Mouse (Mus musculus): ENCODE results near the gene Gm20388. TPM values are rescaled to one million over a fixed set of nuclear protein-coding genes. Genes with fewer than 3 reads are reported as not detected.
A peak's percentile ranks its signal among the peaks of the same experiment; 100 is the strongest.

The Gm20388 gene
- polyA plus RNA-seq, 1 experiment from 2014 or later = 2.5 TPM

- WGBS = 89% methylated on average over 7 of the region's 7 CpGs
- H3K27ac ChIP-seq = no peak overlapping the region
- H3K4me3 ChIP-seq = no peak overlapping the region
- H3K36me3 ChIP-seq = 0 out of 2 replicates have a peak, but pooled peaks cover 12% of the 10 kb centered on the region
- DNase-seq (ENCODE audit: low spot score) = no peak
- H3K27me3 ChIP-seq (ENCODE audit: low read depth, poor library complexity, severe bottlenecking) = no peaks in the 10 kb centered on the region
- H3K9me3 ChIP-seq (replicated peaks) = no peaks in the 10 kb centered on the region
- H3K4me1 ChIP-seq = peaks cover 15% of the 10 kb centered on the region
Measured at GRCm38 (mm10) chr8:122427607-122428006, 2517.0 kb downstream of the Gm20388 start.

GRCm38 (mm10) chr8:122428163-122428562 is 2517.5 kb downstream of the Gm20388 start:
- no peaks in the 10 kb centered on the region for H3K27me3 ChIP-seq (ENCODE audit: low read depth, poor library complexity, severe bottlenecking)
- no peak overlapping the region for H3K27ac ChIP-seq
- H3K36me3 ChIP-seq = 0 out of 2 replicates have a peak, but pooled peaks cover 12% of the 10 kb centered on the region
- no peak for DNase-seq (ENCODE audit: low spot score)
- no peaks in the 10 kb centered on the region for H3K9me3 ChIP-seq (replicated peaks)
- peaks cover 20% of the 10 kb centered on the region for H3K4me1 ChIP-seq
- H3K4me3 ChIP-seq = no peak overlapping the region
- 87% methylated on average over 9 of the region's 9 CpGs for WGBS

GRCm38 (mm10) chr8:122430058-122430636 is 2519.5 kb downstream of the Gm20388 start:
- Histone ChIP-seq H3K4me3 (no peak overlapping the region), H3K4me1 (peaks cover 23% of the 10 kb centered on the region), H3K9me3 (replicated peaks) (no peaks in the 10 kb centered on the region), H3K36me3 (peaks cover 30% of the 10 kb centered on the region), H3K27me3 (ENCODE audit: low read depth, poor library complexity, severe bottlenecking) (no peaks in the 10 kb centered on the region), H3K27ac (no peak overlapping the region)
- no peak for DNase-seq (ENCODE audit: low spot score)
- 87% methylated on average over 10 of the region's 10 CpGs for WGBS

GRCm38 (mm10) chr8:122430646-122431045 is 2520.0 kb downstream of the Gm20388 start:
- Histone ChIP-seq H3K4me3 (no peak overlapping the region), H3K4me1 (peaks cover 23% of the 10 kb centered on the region), H3K27ac (no peak overlapping the region), H3K36me3 (peaks cover 35% of the 10 kb centered on the region), H3K27me3 (ENCODE audit: low read depth, poor library complexity, severe bottlenecking) (no peaks in the 10 kb centered on the region), H3K9me3 (replicated peaks) (no peaks in the 10 kb centered on the region)
- 83% methylated on average over 3 of the region's 3 CpGs for WGBS
- no peak for DNase-seq (ENCODE audit: low spot score)

- peaks cover 23% of the 10 kb centered on the region for H3K4me1 ChIP-seq
- 45% methylated on average over 18 of the region's 18 CpGs for WGBS
- no peaks in the 10 kb centered on the region for H3K9me3 ChIP-seq (replicated peaks)
- peaks cover 41% of the 10 kb centered on the region for H3K36me3 ChIP-seq
- peak overlapping the region; percentile 84 for H3K27ac ChIP-seq
- H3K27me3 ChIP-seq (ENCODE audit: low read depth, poor library complexity, severe bottlenecking) = no peaks in the 10 kb centered on the region
- peak overlapping the region; percentile 63 for H3K4me3 ChIP-seq
- peak; percentile 54 for DNase-seq (ENCODE audit: low spot score)
Measured at GRCm38 (mm10) chr8:122431694-122432442, 2521.2 kb downstream of the Gm20388 start.

GRCm38 (mm10) chr8:122432443-122433268 is 2522.0 kb downstream of the Gm20388 start, which contains the start of gene Cyba:
Cyba (minus strand) TSS chr8:122432930.
- peaks cover 46% of the 10 kb centered on the region for H3K36me3 ChIP-seq
- 5% methylated on average over 45 of the region's 45 CpGs for WGBS
- H3K27ac ChIP-seq = peak within 1 kb of the TSS; percentile 84
- H3K4me1 ChIP-seq = peaks cover 26% of the 10 kb centered on the region
- peak within 1 kb of the TSS; percentile 63 for H3K4me3 ChIP-seq
- no peaks in the 10 kb centered on the region for H3K27me3 ChIP-seq (ENCODE audit: low read depth, poor library complexity, severe bottlenecking)
- no peaks in the 10 kb centered on the region for H3K9me3 ChIP-seq (replicated peaks)
- peak; percentile 77 for DNase-seq (ENCODE audit: low spot score)

GRCm38 (mm10) chr8:122433269-122433905 is 2522.7 kb downstream of the Gm20388 start:
- Histone ChIP-seq H3K4me3 (peak overlapping the region; percentile 63; the same call in 1 of the 2 replicates), H3K27me3 (ENCODE audit: low read depth, poor library complexity, severe bottlenecking) (no peaks in the 10 kb centered on the region), H3K4me1 (peaks cover 32% of the 10 kb centered on the region), H3K27ac (peak overlapping the region; percentile 84), H3K9me3 (replicated peaks) (no peaks in the 10 kb centered on the region), H3K36me3 (peaks cover 53% of the 10 kb centered on the region)
- WGBS = 69% methylated on average over 11 of the region's 11 CpGs
- DNase-seq (ENCODE audit: low spot score) = no peak

- Histone ChIP-seq H3K27ac (no peak overlapping the region), H3K9me3 (replicated peaks) (no peaks in the 10 kb centered on the region), H3K4me3 (no peak overlapping the region), H3K36me3 (peaks cover 71% of the 10 kb centered on the region), H3K27me3 (ENCODE audit: low read depth, poor library complexity, severe bottlenecking) (no peaks in the 10 kb centered on the region), H3K4me1 (peaks cover 35% of the 10 kb centered on the region)
- DNase-seq (ENCODE audit: low spot score) = no peak
- 91% methylated on average over 6 of the region's 6 CpGs for WGBS
Measured at GRCm38 (mm10) chr8:122435375-122435774, 2524.7 kb downstream of the Gm20388 start.

GRCm38 (mm10) chr8:122436146-122436545 is 2525.5 kb downstream of the Gm20388 start:
- peaks cover 71% of the 10 kb centered on the region for H3K36me3 ChIP-seq
- H3K27me3 ChIP-seq (ENCODE audit: low read depth, poor library complexity, severe bottlenecking) = no peaks in the 10 kb centered on the region
- DNase-seq (ENCODE audit: low spot score) = no peak
- no peak overlapping the region for H3K4me3 ChIP-seq
- peaks cover 35% of the 10 kb centered on the region for H3K4me1 ChIP-seq
- whole genome bisulfite sequencing = 95% methylated on average over 9 of the region's 9 CpGs
- H3K9me3 ChIP-seq (replicated peaks) = no peaks in the 10 kb centered on the region
- no peak overlapping the region for H3K27ac ChIP-seq

- Histone ChIP-seq H3K4me1 (peaks cover 30% of the 10 kb centered on the region), H3K9me3 (replicated peaks) (no peaks in the 10 kb centered on the region), H3K36me3 (peaks cover 71% of the 10 kb centered on the region), H3K27me3 (ENCODE audit: low read depth, poor library complexity, severe bottlenecking) (no peaks in the 10 kb centered on the region), H3K27ac (no peak overlapping the region), H3K4me3 (no peak overlapping the region)
- no peak for DNase-seq (ENCODE audit: low spot score)
- WGBS = 89% methylated on average over 20 of the region's 20 CpGs
Measured at GRCm38 (mm10) chr8:122436586-122437125, 2526.0 kb downstream of the Gm20388 start.

- peak overlapping the region; percentile 50 for H3K27ac ChIP-seq
Measured at GRCm38 (mm10) chr8:122437708-122438331, 2527.2 kb downstream of the Gm20388 start.

GRCm38 (mm10) chr8:122439336-122439735 is 2528.7 kb downstream of the Gm20388 start:
- WGBS = 97% methylated on average over 16 of the region's 16 CpGs
- Histone ChIP-seq H3K36me3 (peaks cover 58% of the 10 kb centered on the region), H3K4me3 (no peak overlapping the region)

More at GRCm38 (mm10) chr8:122437708-122438331, 2527.2 kb downstream of the Gm20388 start:
- H3K27me3 ChIP-seq (ENCODE audit: low read depth, poor library complexity, severe bottlenecking) = no peaks in the 10 kb centered on the region
- H3K4me3 ChIP-seq = no peak overlapping the region
- H3K9me3 ChIP-seq (replicated peaks) = no peaks in the 10 kb centered on the region
- DNase-seq (ENCODE audit: low spot score) = no peak
- peaks cover 71% of the 10 kb centered on the region for H3K36me3 ChIP-seq
- H3K4me1 ChIP-seq = peaks cover 25% of the 10 kb centered on the region
- WGBS = 90% methylated on average over 13 of the region's 13 CpGs

More at GRCm38 (mm10) chr8:122439336-122439735, 2528.7 kb downstream of the Gm20388 start:
- Histone ChIP-seq H3K4me1 (peaks cover 23% of the 10 kb centered on the region), H3K9me3 (replicated peaks) (no peaks in the 10 kb centered on the region), H3K27ac (no peak overlapping the region), H3K27me3 (ENCODE audit: low read depth, poor library complexity, severe bottlenecking) (no peaks in the 10 kb centered on the region)
- DNase-seq (ENCODE audit: low spot score) = no peak
